Mouse (Mus musculus): Measurements from ENCODE around the gene Tsc22d3. TPM values are rescaled to one million over a fixed set of nuclear protein-coding genes. Genes with fewer than 3 reads are reported as not detected.
A peak's percentile ranks its signal among the peaks of the same experiment; 100 is the strongest.

Tsc22d3 gene
- 23.1 and 58.3 TPM in 2 replicates for polyA plus RNA-seq (2012; rRNA removed)

- Histone ChIP-seq H3K27me3 (ENCODE audit: control insufficient read depth, insufficient read depth, low read length) (no peaks in the 10 kb centered on the region), H3K36me3 (ENCODE audit: control insufficient read depth, insufficient read depth, low read length) (no peaks in the 10 kb centered on the region), H3K4me1 (ENCODE audit: control insufficient read depth, insufficient read depth, insufficient read length, low read length) (no peaks in the 10 kb centered on the region), H3K27ac (ENCODE audit: insufficient read depth, low read depth, low read length) (no peak within 1 kb of the TSS), H3K4me3 (ENCODE audit: low read depth, low read length) (peak within 1 kb of the TSS; percentile 80)
- WGBS: 21% methylated on average over 28 of the region's 28 CpGs
- TF ChIP-seq CTCF (IDR thresholded peaks at IDR 0.05; ENCODE audit: extremely low read depth, insufficient read length, insufficient replicate concordance, low read depth, low read length) (peak; percentile 58; the same call in 1 of the 2 replicates), POLR2A (IDR thresholded peaks at IDR 0.05; ENCODE audit: low read depth, low read length) (no peak)
Measured at GRCm38 (mm10) chrX:140600410-140601109, at the start of gene Tsc22d3. TSS of gene Tsc22d3 (minus strand) at chrX:140600659.

DNA sequence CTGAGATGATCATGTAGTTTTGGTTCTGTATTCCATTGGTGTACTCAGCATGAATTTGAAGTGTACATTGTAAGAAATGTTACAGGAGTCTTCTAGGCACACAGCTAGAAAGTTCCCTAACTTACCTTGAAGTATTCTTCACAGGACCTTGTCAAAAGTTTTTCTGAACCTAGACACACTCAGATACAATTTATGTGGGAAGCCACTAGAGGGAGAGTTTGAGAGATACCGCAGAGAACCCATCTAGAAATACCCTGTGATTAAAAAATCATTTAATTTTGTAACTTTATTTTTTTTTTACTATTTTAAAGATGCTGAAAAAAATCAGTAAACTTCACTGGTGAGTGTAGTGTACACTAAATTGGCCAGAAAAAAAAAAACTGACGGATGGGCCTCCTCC is 39.1 kb upstream of the Tsc22d3 start:
- TF ChIP-seq CTCF (IDR thresholded peaks at IDR 0.05; ENCODE audit: extremely low read depth, insufficient read length, insufficient replicate concordance, low read depth, low read length): no peak
- no peak for TF ChIP-seq POLR2A (IDR thresholded peaks at IDR 0.05; ENCODE audit: low read depth, low read length)

DNA sequence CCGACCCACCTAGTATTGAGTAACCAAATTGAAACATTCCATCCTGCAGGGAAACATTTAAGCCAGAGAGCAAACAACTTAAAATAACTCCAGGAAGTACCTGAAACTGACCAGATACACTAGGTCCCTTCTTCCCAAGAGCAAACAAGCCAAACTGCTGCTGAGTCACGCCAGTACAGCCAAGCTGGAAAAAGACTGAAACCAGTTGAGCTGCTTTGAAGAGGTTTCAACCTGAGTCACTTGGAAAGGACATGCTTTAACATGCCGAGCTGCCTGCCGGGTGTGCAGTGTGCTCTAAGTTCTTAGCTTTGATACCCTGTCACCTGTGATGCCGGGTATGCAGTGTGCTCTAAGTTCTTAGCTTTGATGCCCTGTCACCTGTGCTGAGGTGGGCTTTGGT is 37.6 kb upstream of the Tsc22d3 start:
- H3K27ac ChIP-seq (ENCODE audit: insufficient read depth, low read depth, low read length): no peak overlapping the region
- H3K4me3 ChIP-seq (ENCODE audit: low read depth, low read length): no peak overlapping the region
- 65% methylated on average over 5 of the region's 5 CpGs for WGBS
- no peaks in the 10 kb centered on the region for H3K4me1 ChIP-seq (ENCODE audit: control insufficient read depth, insufficient read depth, insufficient read length, low read length)
- no peaks in the 10 kb centered on the region for H3K36me3 ChIP-seq (ENCODE audit: control insufficient read depth, insufficient read depth, low read length)
- H3K27me3 ChIP-seq (ENCODE audit: control insufficient read depth, insufficient read depth, low read length): no peaks in the 10 kb centered on the region
- TF ChIP-seq CTCF (IDR thresholded peaks at IDR 0.05; ENCODE audit: extremely low read depth, insufficient read length, insufficient replicate concordance, low read depth, low read length) (no peak), POLR2A (IDR thresholded peaks at IDR 0.05; ENCODE audit: low read depth, low read length) (no peak)

More for the DNA sequence above, 39.1 kb upstream of the Tsc22d3 start:
- 66% methylated on average over 2 of the region's 2 CpGs for WGBS
- Histone ChIP-seq H3K4me3 (ENCODE audit: low read depth, low read length) (no peak overlapping the region), H3K36me3 (ENCODE audit: control insufficient read depth, insufficient read depth, low read length) (no peaks in the 10 kb centered on the region), H3K27ac (ENCODE audit: insufficient read depth, low read depth, low read length) (no peak overlapping the region), H3K27me3 (ENCODE audit: control insufficient read depth, insufficient read depth, low read length) (no peaks in the 10 kb centered on the region), H3K4me1 (ENCODE audit: control insufficient read depth, insufficient read depth, insufficient read length, low read length) (no peaks in the 10 kb centered on the region)

GRCm38 (mm10) chrX:140624875-140625594 is 24.6 kb upstream of the Tsc22d3 start:
- Histone ChIP-seq H3K4me3 (ENCODE audit: low read depth, low read length) (peak overlapping the region; percentile 33; the same call in 1 of the 2 replicates), H3K4me1 (ENCODE audit: control insufficient read depth, insufficient read depth, insufficient read length, low read length) (peaks cover 3% of the 10 kb centered on the region; the same call in 1 of the 2 replicates), H3K27me3 (ENCODE audit: control insufficient read depth, insufficient read depth, low read length) (no peaks in the 10 kb centered on the region), H3K27ac (ENCODE audit: insufficient read depth, low read depth, low read length) (no peak overlapping the region), H3K36me3 (ENCODE audit: control insufficient read depth, insufficient read depth, low read length) (no peaks in the 10 kb centered on the region)
- TF ChIP-seq POLR2A (IDR thresholded peaks at IDR 0.05; ENCODE audit: low read depth, low read length): no peak
- TF ChIP-seq CTCF (IDR thresholded peaks at IDR 0.05; ENCODE audit: extremely low read depth, insufficient read length, insufficient replicate concordance, low read depth, low read length): no peak
- WGBS: 40% methylated on average over 12 of the region's 12 CpGs

DNA sequence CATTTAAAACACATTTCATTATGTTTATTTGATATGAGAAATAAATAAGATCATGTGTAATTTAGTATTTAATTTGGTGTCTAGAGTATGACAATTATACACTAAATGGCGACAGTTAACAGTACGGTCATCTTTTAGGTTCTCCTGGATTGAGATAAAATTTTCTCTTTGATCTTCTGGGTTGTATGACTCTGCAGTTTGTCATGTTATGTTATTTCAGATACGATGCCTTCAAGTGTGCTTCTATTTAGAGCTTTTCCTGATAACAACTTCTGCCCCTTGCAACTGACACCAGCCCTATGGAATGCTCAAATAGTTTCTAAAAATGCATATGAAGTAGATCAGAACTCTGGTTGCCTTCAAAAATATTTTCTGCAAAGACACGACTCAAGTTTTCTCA is 9.5 kb upstream of the Tsc22d3 start:
- TF ChIP-seq CTCF (IDR thresholded peaks at IDR 0.05; ENCODE audit: extremely low read depth, insufficient read length, insufficient replicate concordance, low read depth, low read length): no peak
- no peak for TF ChIP-seq POLR2A (IDR thresholded peaks at IDR 0.05; ENCODE audit: low read depth, low read length)
- no peaks in the 10 kb centered on the region for H3K27me3 ChIP-seq (ENCODE audit: control insufficient read depth, insufficient read depth, low read length)
- WGBS: 79% methylated on average over 4 of the region's 4 CpGs
- no peaks in the 10 kb centered on the region for H3K36me3 ChIP-seq (ENCODE audit: control insufficient read depth, insufficient read depth, low read length)
- H3K27ac ChIP-seq (ENCODE audit: insufficient read depth, low read depth, low read length): no peak overlapping the region
- H3K4me3 ChIP-seq (ENCODE audit: low read depth, low read length): no peak overlapping the region
- no peaks in the 10 kb centered on the region for H3K4me1 ChIP-seq (ENCODE audit: control insufficient read depth, insufficient read depth, insufficient read length, low read length)

GRCm38 (mm10) chrX:140601884-140602283 is 1.4 kb upstream of the Tsc22d3 start:
- WGBS: 66% methylated on average over 3 of the region's 3 CpGs
- no peak overlapping the region for H3K4me3 ChIP-seq (ENCODE audit: low read depth, low read length)
- TF ChIP-seq POLR2A (IDR thresholded peaks at IDR 0.05; ENCODE audit: low read depth, low read length) (no peak), CTCF (IDR thresholded peaks at IDR 0.05; ENCODE audit: extremely low read depth, insufficient read length, insufficient replicate concordance, low read depth, low read length) (no peak)
- H3K27ac ChIP-seq (ENCODE audit: insufficient read depth, low read depth, low read length): no peak overlapping the region
- H3K27me3 ChIP-seq (ENCODE audit: control insufficient read depth, insufficient read depth, low read length): no peaks in the 10 kb centered on the region
- no peaks in the 10 kb centered on the region for H3K36me3 ChIP-seq (ENCODE audit: control insufficient read depth, insufficient read depth, low read length)
- H3K4me1 ChIP-seq (ENCODE audit: control insufficient read depth, insufficient read depth, insufficient read length, low read length): no peaks in the 10 kb centered on the region

GRCm38 (mm10) chrX:140601311-140601710 is 852 bp upstream of the Tsc22d3 start:
- Histone ChIP-seq H3K27me3 (ENCODE audit: control insufficient read depth, insufficient read depth, low read length) (no peaks in the 10 kb centered on the region), H3K4me1 (ENCODE audit: control insufficient read depth, insufficient read depth, insufficient read length, low read length) (no peaks in the 10 kb centered on the region), H3K36me3 (ENCODE audit: control insufficient read depth, insufficient read depth, low read length) (no peaks in the 10 kb centered on the region), H3K27ac (ENCODE audit: insufficient read depth, low read depth, low read length) (no peak overlapping the region), H3K4me3 (ENCODE audit: low read depth, low read length) (no peak overlapping the region)
- no peak for TF ChIP-seq POLR2A (IDR thresholded peaks at IDR 0.05; ENCODE audit: low read depth, low read length)
- TF ChIP-seq CTCF (IDR thresholded peaks at IDR 0.05; ENCODE audit: extremely low read depth, insufficient read length, insufficient replicate concordance, low read depth, low read length): no peak
- 36% methylated on average over 4 of the region's 4 CpGs for WGBS
